Mouse (Mus musculus) layer of hippocampus, adult 18-20 months (tissue): ENCODE measurements around the gene Gas1. TPM values are rescaled to one million over a fixed set of nuclear protein-coding genes. Genes with fewer than 3 reads are reported as not detected.
A peak's percentile ranks its signal among the peaks of the same experiment; 100 is the strongest.

Experiments
- DNase-seq, 2 experiments: peaks; one replicate each; pipeline ENCODE4 v3.0.0; 2022; ENCODE audit warnings: low spot score in 2 of 2
- long read RNA-seq: library from polyadenylated mRNA; stranded (forward); transcript quantifications from one replicate; pipeline ENCODE4 v2.0.0, GENCODE M21; 2021
- total RNA-seq, 2 experiments: library from RNA; stranded (reverse); gene quantifications; 2 replicates each; pipeline ENCODE4 v1.2.3; 2021

Gene Gas1
- total RNA-seq, result 1 to 10 TPM; 7.9 to 9.6 TPM
- long read RNA-seq, transcript Gas1-202 (1 exons, 1,155 nt), result major isoform, 20 of 20 reads
- long read RNA-seq, partial matches to known transcripts, result 0 of 20 reads
- long read RNA-seq, other reads (novel, unspliced or antisense), result 0 of 20 reads

GRCm38 (mm10) chr13:60177106-60177796 is at the start of gene Gas1:
Gene Gas1, minus strand, starts transcription at chr13:60177365.
- DNase-seq, result peak; percentile 46 to 71

GRCm38 (mm10) chr13:60226251-60226836 is 49.2 kb upstream of the Gas1 start:
- DNase-seq, result no peak

- DNase-seq, result no peak
These were observed 48.6 kb upstream of the Gas1 start for GRCm38 (mm10) chr13:60225736-60226135.

- DNase-seq, result no peak
These were observed 48.1 kb upstream of the Gas1 start for GRCm38 (mm10) chr13:60225276-60225675.

GRCm38 (mm10) chr13:60223797-60224196 is 46.6 kb upstream of the Gas1 start:
- no peak for DNase-seq

GRCm38 (mm10) chr13:60222336-60222735 is 45.2 kb upstream of the Gas1 start:
- no peak for DNase-seq

- DNase-seq, result no peak
These were observed 36.7 kb upstream of the Gas1 start for GRCm38 (mm10) chr13:60213896-60214295.

GRCm38 (mm10) chr13:60207135-60207601 is 30.0 kb upstream of the Gas1 start:
- DNase-seq, result no peak

GRCm38 (mm10) chr13:60204746-60205145 is 27.6 kb upstream of the Gas1 start:
- no peak for DNase-seq

GRCm38 (mm10) chr13:60193273-60193672 is 16.1 kb upstream of the Gas1 start:
- DNase-seq, result no peak

GRCm38 (mm10) chr13:60189923-60190322 is 12.8 kb upstream of the Gas1 start:
- DNase-seq, result no peak

- no peak for DNase-seq
These were observed 11.8 kb upstream of the Gas1 start for GRCm38 (mm10) chr13:60188952-60189351.

GRCm38 (mm10) chr13:60187276-60187675 is 10.1 kb upstream of the Gas1 start:
- DNase-seq, result no peak

GRCm38 (mm10) chr13:60182346-60182745 is 5.2 kb upstream of the Gas1 start:
- no peak for DNase-seq

GRCm38 (mm10) chr13:60179641-60180040 is 2.5 kb upstream of the Gas1 start:
- no peak for DNase-seq

- peak; percentile 83 to 98 for DNase-seq
These were observed 1.3 kb upstream of the Gas1 start for GRCm38 (mm10) chr13:60178416-60178815.

- no peak for DNase-seq
These were observed 589 bp upstream of the Gas1 start for GRCm38 (mm10) chr13:60177797-60178110.

- no peak for DNase-seq
These were observed 424 bp downstream of the Gas1 start for GRCm38 (mm10) chr13:60176776-60177105.

- peak; percentile 61 to 67 for DNase-seq
These were observed 909 bp downstream of the Gas1 start for GRCm38 (mm10) chr13:60176136-60176775.

- peak in 1 of 2 experiments; percentile 13 for DNase-seq
These were observed 1.6 kb downstream of the Gas1 start for GRCm38 (mm10) chr13:60175490-60176135.

- no peak for DNase-seq
These were observed 2.2 kb downstream of the Gas1 start for GRCm38 (mm10) chr13:60174953-60175352.
